Mouse (Mus musculus): ENCODE measurements around the gene Myo1h.

The Myo1h gene

DNA sequence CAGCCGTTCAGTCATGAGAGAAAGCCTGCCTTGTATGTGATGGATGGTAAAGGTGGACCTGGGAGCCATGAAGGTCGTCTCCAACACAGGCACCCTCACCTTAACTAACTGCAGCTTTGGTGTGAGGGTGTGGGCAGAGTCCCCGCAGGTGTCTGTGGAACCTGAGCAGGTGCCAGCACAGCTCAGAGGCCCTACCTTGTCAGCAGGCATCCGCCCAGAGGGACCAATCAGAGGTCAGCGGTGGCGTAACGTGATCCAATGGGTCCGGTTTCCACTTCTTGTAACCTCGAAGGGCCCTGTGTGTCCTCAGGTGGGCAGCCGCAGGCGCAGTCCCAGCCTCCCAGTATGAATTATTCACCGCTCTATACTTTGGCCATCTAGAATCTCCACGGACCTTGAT, at the start of gene Myo1h:
Gene Myo1h (plus strand): TSS at position 293 of the 400 bp plus-strand sequence.
- DNase-seq, result no peak

- no peak for DNase-seq
These were observed 49.2 kb upstream of the Myo1h start for GRCm38 (mm10) chr5:114239737-114240136.

- DNase-seq, result no peak
These were observed 42.5 kb upstream of the Myo1h start for GRCm38 (mm10) chr5:114246465-114246864.

GRCm38 (mm10) chr5:114248174-114248589, 40.8 kb upstream of the Myo1h start:
- DNase-seq, result peak; percentile 42

GRCm38 (mm10) chr5:114259495-114259894, 29.5 kb upstream of the Myo1h start:
- DNase-seq, result no peak

GRCm38 (mm10) chr5:114261494-114261893, 27.5 kb upstream of the Myo1h start:
- DNase-seq, result no peak

DNA sequence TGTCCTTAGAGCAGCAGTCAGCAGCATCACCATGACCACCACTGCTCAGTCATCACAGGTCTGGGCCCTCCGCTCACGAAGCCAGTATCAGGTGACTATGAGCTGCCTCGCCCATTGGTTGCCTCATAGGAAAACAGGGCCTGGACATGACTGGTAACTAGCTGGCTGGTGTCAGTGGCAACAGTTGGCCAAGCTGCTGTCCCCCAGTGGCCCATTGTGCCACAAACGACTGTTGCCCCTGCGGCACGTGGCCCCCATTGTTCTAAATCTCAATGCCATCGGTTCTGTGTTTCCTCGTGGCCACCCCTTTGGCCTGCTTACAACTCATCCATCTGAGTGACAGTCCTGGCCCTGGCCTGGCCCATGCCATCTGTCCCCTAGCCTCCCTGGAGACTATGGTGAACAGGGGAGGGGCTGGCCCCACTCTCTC, 24.9 kb upstream of the Myo1h start:
- DNase-seq, result no peak

DNA sequence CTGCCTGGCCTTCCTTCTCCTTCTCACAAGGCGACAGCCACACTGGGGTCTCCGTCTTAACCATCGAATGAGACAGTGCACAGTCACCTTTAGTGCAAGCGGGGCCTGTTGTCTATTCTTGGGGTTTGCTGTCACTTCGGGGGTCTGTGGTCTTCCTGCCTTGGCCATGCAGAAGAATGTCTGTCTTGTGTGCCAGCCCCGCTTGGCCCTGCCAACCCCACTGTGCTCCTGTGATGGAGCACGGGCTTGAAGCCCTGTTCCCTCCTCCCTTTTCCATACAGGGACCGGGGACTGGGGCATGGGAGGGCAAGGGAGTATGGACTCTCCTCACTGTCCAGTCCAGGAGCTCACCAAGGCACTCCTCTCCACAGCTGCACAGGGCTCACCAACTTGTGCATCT, 24.2 kb upstream of the Myo1h start:
- no peak for DNase-seq

- DNase-seq, result no peak
These were observed 20.3 kb upstream of the Myo1h start for GRCm38 (mm10) chr5:114268646-114269045.

DNA sequence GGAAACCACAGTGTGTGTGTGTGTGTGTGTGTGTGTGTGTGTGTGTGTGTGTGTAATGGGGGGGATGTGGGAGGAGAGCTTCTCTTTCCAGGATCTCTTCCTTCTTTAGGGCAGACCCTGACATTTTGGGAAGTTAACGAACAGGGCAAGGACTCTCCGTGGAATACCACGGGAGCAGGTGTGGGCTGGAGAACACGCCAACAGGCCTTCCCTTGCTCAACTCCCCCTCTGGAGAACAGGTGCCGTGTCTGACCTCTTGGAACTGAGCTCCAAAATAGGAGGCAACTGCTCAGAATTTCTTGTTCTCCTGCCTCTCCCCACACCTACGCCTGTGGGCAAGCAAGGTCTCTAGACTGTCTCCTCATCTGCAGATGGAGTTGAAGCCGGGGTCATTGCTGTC, 19.5 kb upstream of the Myo1h start:
- no peak for DNase-seq

GRCm38 (mm10) chr5:114269984-114270383, 19.0 kb upstream of the Myo1h start:
- DNase-seq, result no peak

- no peak for DNase-seq
These were observed 15.1 kb upstream of the Myo1h start, which contains the start of gene Foxn4 for GRCm38 (mm10) chr5:114273693-114274402. Gene Foxn4 (minus strand): TSS chr5:114273807.

DNA sequence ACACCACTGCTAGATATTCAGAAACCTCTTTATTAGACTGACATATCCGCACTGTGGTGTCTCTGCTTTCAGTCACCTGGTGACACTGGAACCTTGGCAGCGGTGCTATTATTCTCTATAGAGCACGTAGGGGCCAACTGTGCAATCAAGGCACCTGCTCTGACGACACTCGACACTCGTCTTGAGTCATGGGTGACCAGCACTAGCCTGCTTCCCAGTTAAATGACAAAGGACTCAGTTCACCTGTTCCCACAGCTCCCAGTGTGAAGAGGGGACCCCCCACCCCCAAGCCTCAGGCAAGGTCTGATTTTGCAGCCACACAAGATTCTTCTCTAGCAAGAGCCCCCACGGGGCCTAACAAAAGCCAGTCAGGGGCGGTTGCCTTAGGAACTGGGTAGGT, 13.6 kb upstream of the Myo1h start:
- DNase-seq, result no peak

- no peak for DNase-seq
These were observed 13.0 kb upstream of the Myo1h start for GRCm38 (mm10) chr5:114275991-114276390.

DNA sequence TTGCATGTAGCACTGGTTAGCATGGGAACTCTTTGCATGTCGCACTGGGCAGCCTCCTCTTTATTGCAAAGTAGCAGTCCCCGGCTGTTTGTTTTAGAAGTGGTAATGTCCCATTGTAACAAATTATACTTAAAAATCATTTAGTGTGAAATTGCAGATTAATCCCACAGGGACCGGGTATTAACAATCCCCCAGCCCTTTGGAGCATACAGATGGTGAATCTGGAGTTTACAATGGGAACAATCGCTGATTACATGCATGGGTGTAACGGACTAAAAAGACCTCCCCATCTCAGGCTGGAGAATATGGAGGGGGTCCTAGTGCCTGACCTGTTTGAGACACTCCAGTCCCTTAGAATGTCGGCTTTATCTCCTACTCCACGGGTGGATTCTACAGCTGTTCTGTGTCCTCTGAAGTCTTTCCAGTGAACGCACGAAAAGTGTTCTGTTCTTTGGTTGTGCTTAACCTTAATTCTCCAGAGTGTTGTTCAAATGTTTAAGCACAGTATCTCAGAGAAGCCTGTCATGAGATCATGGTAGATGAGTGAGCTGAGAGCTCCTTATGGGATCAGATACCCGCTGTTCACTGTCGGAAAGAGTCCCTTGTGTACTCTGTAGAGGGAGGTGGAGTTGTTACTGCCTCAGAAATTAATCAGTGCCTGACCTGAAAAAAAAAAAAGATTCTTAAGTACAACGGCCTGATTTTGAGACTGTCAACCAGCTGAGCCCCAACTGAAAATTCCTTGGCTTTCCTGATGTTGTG, 9.4 kb upstream of the Myo1h start:
- no peak for DNase-seq

DNA sequence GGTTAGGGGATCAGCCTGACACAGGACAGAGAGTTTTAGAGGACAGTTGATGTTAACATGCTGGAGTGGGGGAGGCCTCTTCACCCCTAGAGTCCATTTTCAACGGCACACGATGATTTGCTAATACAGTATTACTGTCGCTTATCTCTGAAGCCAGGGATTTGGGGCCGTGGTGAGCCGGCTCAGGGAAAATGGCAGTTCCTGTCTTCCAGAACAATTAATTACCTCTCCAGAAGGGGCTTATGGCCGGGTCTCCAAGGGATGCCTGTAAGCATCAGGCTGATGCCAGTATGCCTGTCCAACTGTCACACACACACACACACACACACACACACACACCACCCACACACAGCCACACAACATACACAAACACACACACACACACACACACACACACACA, 6.6 kb upstream of the Myo1h start:
- no peak for DNase-seq

DNA sequence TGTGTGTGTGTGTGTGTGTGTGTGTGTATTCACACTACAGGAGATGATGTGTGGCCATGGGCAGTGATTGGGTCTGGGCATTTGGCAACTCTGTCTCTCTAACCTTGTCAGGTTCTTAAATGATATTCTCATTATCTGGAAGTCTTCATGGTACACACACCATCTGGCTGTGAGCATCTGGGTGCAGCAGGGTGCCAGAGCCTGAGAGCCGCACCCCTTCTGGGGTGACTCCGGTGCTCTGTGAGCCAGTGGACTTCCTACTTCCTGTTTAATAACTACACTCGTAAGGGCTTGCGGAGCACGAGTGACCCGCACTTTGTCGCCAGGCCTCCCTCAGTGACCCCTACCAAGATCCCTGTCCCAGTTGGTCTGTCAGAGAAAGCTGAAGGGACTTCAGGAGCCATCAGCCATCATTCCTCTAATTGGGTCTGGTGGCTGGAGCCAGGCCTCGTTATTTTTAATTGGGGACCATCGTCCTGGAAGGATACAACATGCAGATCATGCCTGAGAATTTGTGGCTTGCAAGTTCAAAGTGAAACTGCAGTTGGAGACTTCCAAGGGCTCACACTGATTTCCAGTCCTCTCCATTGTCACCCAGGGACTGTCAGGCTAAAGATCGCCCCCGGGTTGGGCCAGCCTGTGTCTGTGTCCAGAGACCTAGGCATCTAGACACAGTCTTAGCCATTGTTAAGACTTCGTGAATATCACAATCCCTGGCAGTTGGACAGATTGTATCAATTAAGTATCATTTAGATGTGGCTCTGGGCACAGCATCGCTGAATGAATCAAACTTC, 4.2 kb upstream of the Myo1h start:
- DNase-seq, result no peak

DNA sequence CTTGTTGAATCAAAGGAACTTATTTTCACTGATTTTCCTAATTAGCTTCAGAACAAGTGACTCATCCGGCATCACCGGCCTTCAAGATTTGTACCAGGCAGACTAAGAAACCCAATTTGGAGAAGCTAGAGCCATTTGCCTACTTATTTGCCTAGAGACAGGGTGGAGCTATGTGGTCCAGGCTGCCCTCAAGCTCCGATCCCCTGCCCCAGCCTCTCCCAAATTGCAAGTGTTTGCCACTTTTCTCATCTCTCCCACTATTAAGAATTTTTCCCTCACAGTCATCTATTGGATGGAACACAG, 3.6 kb upstream of the Myo1h start:
- no peak for DNase-seq

DNA sequence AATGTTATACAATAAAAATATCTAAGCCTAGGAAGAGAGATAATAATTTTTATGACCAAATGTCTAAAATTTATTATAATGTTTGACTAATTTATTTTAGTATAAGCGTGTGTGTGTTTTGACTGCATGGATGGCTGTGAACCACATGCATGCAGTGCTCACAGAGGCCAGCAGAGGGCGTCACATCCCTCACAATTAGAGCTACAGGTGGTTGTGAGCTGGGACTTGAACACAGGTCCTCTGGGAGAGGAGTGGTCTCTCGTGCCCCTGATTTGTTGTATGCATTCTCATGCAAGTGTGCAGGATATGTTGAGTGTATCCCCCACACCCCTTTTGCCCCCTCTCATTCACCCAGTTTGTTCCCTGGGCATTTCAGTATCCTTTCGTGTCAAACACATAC, 2.9 kb upstream of the Myo1h start:
- DNase-seq, result no peak

DNA sequence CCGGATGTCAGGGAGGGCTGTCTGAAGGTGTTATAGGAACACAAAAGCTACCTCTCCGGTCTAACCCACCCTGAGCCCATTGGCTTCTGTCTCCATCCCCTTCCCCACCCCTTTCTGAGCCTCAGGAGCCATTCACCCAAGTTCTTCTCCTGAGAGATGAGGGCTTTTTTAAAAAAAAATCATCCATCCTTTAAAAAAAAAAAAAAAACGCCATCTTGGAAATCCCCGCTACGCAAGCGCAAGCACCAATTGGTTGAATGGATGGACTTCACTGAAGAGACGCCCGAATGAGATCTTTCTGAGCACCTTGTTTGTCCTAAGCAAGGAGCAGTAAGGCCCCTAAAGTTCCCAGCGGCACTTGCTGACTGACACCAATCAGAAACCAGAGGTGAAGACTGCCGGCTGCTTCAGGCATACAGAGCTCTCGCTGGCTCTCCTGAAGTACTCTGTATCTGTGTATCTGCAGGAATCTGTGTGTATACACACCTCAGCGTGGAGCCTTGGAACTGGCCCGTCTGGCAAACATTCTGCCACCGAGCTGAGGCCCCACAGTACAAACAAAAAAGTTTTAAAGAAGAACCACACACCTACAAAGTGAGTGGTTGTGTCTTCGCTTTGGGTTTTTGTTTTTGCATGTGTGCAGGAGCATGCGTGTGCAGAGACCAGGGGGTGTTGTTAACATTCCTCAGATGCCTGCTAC, 1.9 kb upstream of the Myo1h start:
- DNase-seq, result no peak

- DNase-seq, result no peak
These were observed 570 bp upstream of the Myo1h start for GRCm38 (mm10) chr5:114288396-114288795.

DNA sequence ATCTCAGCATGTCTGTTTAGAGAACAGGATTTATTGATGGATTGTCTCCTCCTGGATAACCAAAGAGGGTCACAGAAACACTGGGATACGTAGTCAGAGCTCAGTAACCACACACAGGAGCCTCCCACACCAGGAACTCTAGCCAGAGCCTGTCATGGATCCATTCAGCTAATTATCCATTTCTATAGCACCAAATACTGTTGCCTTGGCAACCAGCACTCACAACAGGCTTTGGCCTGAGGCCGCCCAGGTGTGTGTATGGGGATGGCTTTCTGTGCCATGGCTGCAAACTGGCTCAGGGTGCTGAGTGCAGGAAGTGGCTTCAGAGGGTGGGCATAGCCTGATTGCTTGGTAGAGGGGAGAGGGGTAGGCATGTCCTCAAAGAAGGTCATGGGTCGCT, 1.0 kb downstream of the Myo1h start:
- DNase-seq, result no peak

Measured in cerebellum, adult 11 months (tissue).